Mouse (Mus musculus) ES-E14 (cell line): ENCODE measurements around the gene Nme1. TPM values are rescaled to one million over a fixed set of nuclear protein-coding genes. Genes with fewer than 3 reads are reported as not detected.

Source experiments
- DNase-seq: peaks from one replicate; pipeline ENCODE4 v3.0.0-alpha.2; 2013; ENCODE audit warnings: low read depth, low spot score
- H3K27ac ChIP-seq: 2 replicates; pipeline ENCODE4 v1.5.1; 2012; ENCODE audit warnings: low read depth, mild to moderate bottlenecking, low read length, moderate library complexity, mixed read lengths; ENCODE audit not compliant: poor library complexity, insufficient read depth, severe bottlenecking
- H3K36me3 ChIP-seq: 2 replicates; pipeline ENCODE4 v1.6.1; 2012; ENCODE audit warnings: mild to moderate bottlenecking, low read length, moderate library complexity, mixed read lengths; ENCODE audit not compliant: control insufficient read depth, poor library complexity, insufficient read depth, severe bottlenecking
- H3K4me1 ChIP-seq, 2 experiments: fragments of 150-350 bp in 1 of 2; sonication (generic) in 1 of 2; 2 replicates each; pipeline ENCODE4 v1.6.1; 2012; ENCODE audit warnings: low read length in 2 of 2, mild to moderate bottlenecking in 1 of 2, mixed read lengths in 1 of 2; ENCODE audit not compliant: control insufficient read depth in 2 of 2, insufficient read depth in 2 of 2, poor library complexity in 1 of 2
- H3K4me3 ChIP-seq, 2 experiments: fragments of 150-350 bp in 1 of 2; sonication (generic) in 1 of 2; 2 replicates each; pipeline ENCODE4 v1.5.1; 2012; ENCODE audit warnings: low read length in 2 of 2, low read depth in 1 of 2, mild to moderate bottlenecking in 1 of 2, mixed read lengths in 1 of 2; ENCODE audit not compliant: insufficient read depth in 1 of 2, poor library complexity in 1 of 2, severe bottlenecking in 1 of 2
- H3K9ac ChIP-seq: 2 replicates; pipeline ENCODE4 v1.6.1; 2012; ENCODE audit warnings: low read depth, mild to moderate bottlenecking, low read length, mixed read lengths; ENCODE audit not compliant: poor library complexity, insufficient read depth, severe bottlenecking
- H3K9me3 ChIP-seq: fragments of 150-350 bp; sonication (generic); 2 replicates; pipeline ENCODE4 v1.6.1; 2012; ENCODE audit warnings: low read depth, mild to moderate bottlenecking, low read length; ENCODE audit not compliant: control insufficient read depth, insufficient read depth
- CHD2 ChIP-seq: IDR thresholded peaks from 2 replicates; pipeline ENCODE4 v1.6.1; 2014; ENCODE audit warnings: mild to moderate bottlenecking, low read depth, low read length, inconsistent platforms
- HCFC1 ChIP-seq: IDR thresholded peaks from 2 replicates; pipeline ENCODE4 v1.6.1; 2012; ENCODE audit warnings: low read length, inconsistent platforms, borderline replicate concordance; ENCODE audit not compliant: insufficient read depth
- MAFK ChIP-seq: IDR thresholded peaks from 2 replicates; pipeline ENCODE4 v1.6.1; 2014; ENCODE audit warnings: mild to moderate bottlenecking, low read depth, low read length, inconsistent platforms; ENCODE audit not compliant: insufficient read depth
- ZC3H11A ChIP-seq: IDR thresholded peaks from 2 replicates; pipeline ENCODE4 v1.6.1; 2012; ENCODE audit warnings: low read depth, mild to moderate bottlenecking, inconsistent platforms, low read length, borderline replicate concordance
- ZNF384 ChIP-seq: IDR thresholded peaks from 2 replicates; pipeline ENCODE4 v1.6.1; 2012; ENCODE audit warnings: low read depth, low read length, inconsistent platforms
- in situ Hi-C, 2 experiments: fragments of 600-800 bp; cut with MboI; formaldehyde crosslinking; loops; one replicate each; pipeline ENCODE4 v1.15.1; 2025; ENCODE audit warnings: low sequenced_read_pairs in 2 of 2, inconsistent platforms in 1 of 2; ENCODE audit not compliant: unreplicated experiment in 2 of 2
- total RNA-seq: library from RNA; depleted of rRNA; stranded (reverse); fragments of 300-350 nt; gene quantifications from 2 replicates; pipeline ENCODE4 v1.2.3, GENCODE M21; 2012; rRNA removed

Gene Nme1
- total RNA-seq, 1 experiment, result 141 TPM

DNA sequence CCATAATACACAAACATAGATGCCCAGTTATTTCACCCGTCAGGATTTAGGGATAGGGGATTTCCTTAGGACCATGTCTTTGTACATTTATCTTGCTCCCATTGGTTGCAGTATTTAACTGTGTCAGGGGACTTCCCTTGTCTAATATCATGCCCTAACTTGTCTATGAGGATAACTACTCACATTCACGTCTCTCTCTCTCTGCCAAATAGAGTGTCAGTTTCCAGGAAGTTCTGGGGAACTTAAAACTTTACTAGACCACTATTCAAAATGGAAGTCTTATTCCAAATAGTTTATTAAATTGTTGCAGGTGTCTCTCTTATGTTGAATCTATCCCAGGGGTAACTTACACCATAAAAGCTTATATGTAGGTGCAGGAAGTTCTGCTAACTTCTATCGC, 56.7 kb downstream of the Nme1 start:
- no peak overlapping the region for H3K27ac ChIP-seq
- peaks cover 16% of the 10 kb centered on the region for H3K36me3 ChIP-seq
- no peak for TF ChIP-seq ZNF384
- no peak for TF ChIP-seq MAFK
- no peak for TF ChIP-seq ZC3H11A
- no peak for TF ChIP-seq CHD2
- no peak for TF ChIP-seq HCFC1
- H3K9ac ChIP-seq, result no peak overlapping the region
- no peaks in the 10 kb centered on the region for H3K9me3 ChIP-seq
- DNase-seq, result no peak
- in situ Hi-C loops, result no loop called here
- H3K4me1 ChIP-seq, result no peaks in the 10 kb centered on the region
- no peak overlapping the region for H3K4me3 ChIP-seq

DNA sequence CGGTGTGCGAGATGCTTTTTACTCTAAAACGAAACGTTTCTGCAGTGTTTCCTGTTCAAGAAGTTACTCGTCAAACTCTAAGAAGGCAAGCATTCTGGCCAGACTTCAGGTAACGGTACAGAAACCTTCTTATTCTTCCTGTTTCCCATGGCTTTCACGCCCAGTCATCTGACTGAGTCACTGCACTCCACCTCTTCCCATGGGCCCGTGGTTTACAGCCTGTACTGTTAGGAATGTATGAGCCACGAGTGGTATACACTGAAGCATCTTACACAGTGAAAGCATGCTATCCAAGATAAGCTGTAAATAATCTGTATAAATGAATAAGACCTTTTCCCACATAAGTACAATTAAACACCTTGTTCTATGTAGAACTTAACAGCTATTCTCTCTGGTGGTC, 59.5 kb downstream of the Nme1 start:
- no peaks in the 10 kb centered on the region for H3K9me3 ChIP-seq
- no peaks in the 10 kb centered on the region for H3K4me1 ChIP-seq
- no peak overlapping the region for H3K27ac ChIP-seq
- peaks cover 23% of the 10 kb centered on the region for H3K36me3 ChIP-seq
- DNase-seq, result no peak
- in situ Hi-C loops, result no loop called here
- TF ChIP-seq ZC3H11A (no peak), CHD2 (no peak), MAFK (no peak), HCFC1 (no peak), ZNF384 (no peak)
- H3K4me3 ChIP-seq, result no peak overlapping the region
- H3K9ac ChIP-seq, result no peak overlapping the region

DNA sequence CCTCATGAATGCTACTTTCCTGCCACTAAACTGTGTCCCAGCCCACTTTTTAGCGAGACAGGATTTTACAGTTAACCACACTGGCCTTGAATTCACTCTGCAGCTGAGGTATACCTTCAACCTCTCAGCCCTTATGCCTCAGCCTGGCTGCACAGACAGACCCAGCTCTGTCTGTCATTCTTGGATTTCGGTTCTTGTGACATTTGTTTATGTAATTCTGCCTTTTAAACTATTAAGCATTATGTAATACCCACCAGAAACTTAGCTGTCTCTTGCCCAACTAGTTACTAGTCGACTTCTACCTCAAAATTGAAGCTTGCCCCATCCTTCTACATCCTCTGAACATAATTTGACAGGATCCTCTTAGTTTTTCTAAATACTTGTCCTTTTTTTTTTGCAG, 60.5 kb downstream of the Nme1 start:
- Histone ChIP-seq H3K9ac (no peak overlapping the region), H3K9me3 (no peaks in the 10 kb centered on the region), H3K27ac (no peak overlapping the region), H3K36me3 (peaks cover 21% of the 10 kb centered on the region), H3K4me3 (no peak overlapping the region), H3K4me1 (no peaks in the 10 kb centered on the region)
- no peak for DNase-seq
- in situ Hi-C loops, result no loop called here
- TF ChIP-seq HCFC1 (no peak), ZC3H11A (no peak), ZNF384 (no peak), MAFK (no peak), CHD2 (no peak)

Other genes starting within 250 kb of the Nme1 start
- 30.0 and 48.2 TPM in 2 replicates for gene Utp18, start 82.8 kb downstream of the Nme1 start, total RNA-seq
- 68.0 and 69.5 TPM in 2 replicates for gene Mbtd1, start 82.7 kb downstream of the Nme1 start, total RNA-seq
- 833 and 1,053 TPM in 2 replicates for gene Nme2, start 12.3 kb downstream of the Nme1 start, total RNA-seq
- 342 and 419 TPM in 2 replicates for gene Gm20390, start 228 bp downstream of the Nme1 start, total RNA-seq
- 16.5 and 20.9 TPM in 2 replicates for gene Spag9, start 27.6 kb upstream of the Nme1 start, total RNA-seq
- gene Tob1, start 242.9 kb upstream of the Nme1 start, total RNA-seq, result 10.8 and 11.3 TPM in 2 replicates